Mouse (Mus musculus): ENCODE data around the gene Ntrk3. TPM values are rescaled to one million over a fixed set of nuclear protein-coding genes. Genes with fewer than 3 reads are reported as not detected.

Ntrk3 gene
- polyA plus RNA-seq, 1 experiment from 2014 or later = 0.24 TPM

- Histone ChIP-seq H3K4me2 (no peak overlapping the region), H3K36me3 (no peaks in the 10 kb centered on the region), H3K4me1 (no peaks in the 10 kb centered on the region), H3K4me3 (no peak overlapping the region), H3K27ac (no peak overlapping the region), H3K27me3 (replicated peaks) (no peaks in the 10 kb centered on the region), H3K9ac (no peak overlapping the region), H3K9me3 (replicated peaks) (no peaks in the 10 kb centered on the region)
- 45% methylated on average over 4 of the region's 4 CpGs for WGBS (ENCODE audit: insufficient replicate concordance)
- ATAC-seq = no peak
Measured at GRCm38 (mm10) chr7:78527564-78527963, 210.2 kb downstream of the Ntrk3 start.

GRCm38 (mm10) chr7:78520243-78520927, 217.4 kb downstream of the Ntrk3 start:
- H3K9me3 ChIP-seq (replicated peaks) = no peaks in the 10 kb centered on the region
- no peak overlapping the region for H3K9ac ChIP-seq
- WGBS (ENCODE audit: insufficient replicate concordance) = 67% methylated on average over 9 of the region's 9 CpGs
- H3K27ac ChIP-seq = no peak overlapping the region
- H3K4me3 ChIP-seq = no peak overlapping the region
- no peak overlapping the region for H3K4me2 ChIP-seq
- H3K4me1 ChIP-seq = no peaks in the 10 kb centered on the region
- no peak for ATAC-seq
- H3K27me3 ChIP-seq (replicated peaks) = no peaks in the 10 kb centered on the region
- no peaks in the 10 kb centered on the region for H3K36me3 ChIP-seq

GRCm38 (mm10) chr7:78519689-78520088, 218.1 kb downstream of the Ntrk3 start:
- H3K4me2 ChIP-seq = no peak overlapping the region
- 61% methylated on average over 3 of the region's 3 CpGs for WGBS (ENCODE audit: insufficient replicate concordance)

GRCm38 (mm10) chr7:78518760-78519363, 218.9 kb downstream of the Ntrk3 start:
- no peak for ATAC-seq
- 65% methylated on average over 5 of the region's 5 CpGs for WGBS (ENCODE audit: insufficient replicate concordance)
- no peak overlapping the region for H3K27ac ChIP-seq

More at GRCm38 (mm10) chr7:78519689-78520088, 218.1 kb downstream of the Ntrk3 start:
- no peak overlapping the region for H3K4me3 ChIP-seq
- H3K27ac ChIP-seq = no peak overlapping the region
- H3K4me1 ChIP-seq = no peaks in the 10 kb centered on the region
- H3K9me3 ChIP-seq (replicated peaks) = no peaks in the 10 kb centered on the region
- ATAC-seq = no peak
- no peaks in the 10 kb centered on the region for H3K36me3 ChIP-seq
- H3K9ac ChIP-seq = no peak overlapping the region
- no peaks in the 10 kb centered on the region for H3K27me3 ChIP-seq (replicated peaks)

GRCm38 (mm10) chr7:78515042-78515609, 222.7 kb downstream of the Ntrk3 start:
- Histone ChIP-seq H3K4me1 (no peaks in the 10 kb centered on the region), H3K4me3 (no peak overlapping the region), H3K4me2 (no peak overlapping the region), H3K36me3 (no peaks in the 10 kb centered on the region), H3K27me3 (replicated peaks) (no peaks in the 10 kb centered on the region), H3K27ac (no peak overlapping the region), H3K9ac (no peak overlapping the region), H3K9me3 (replicated peaks) (no peaks in the 10 kb centered on the region)
- 51% methylated on average over 7 of the region's 7 CpGs for WGBS (ENCODE audit: insufficient replicate concordance)
- no peak for ATAC-seq

More at GRCm38 (mm10) chr7:78518760-78519363, 218.9 kb downstream of the Ntrk3 start:
- Histone ChIP-seq H3K4me3 (no peak overlapping the region), H3K4me2 (no peak overlapping the region), H3K9me3 (replicated peaks) (no peaks in the 10 kb centered on the region), H3K27me3 (replicated peaks) (no peaks in the 10 kb centered on the region), H3K36me3 (no peaks in the 10 kb centered on the region), H3K9ac (no peak overlapping the region), H3K4me1 (no peaks in the 10 kb centered on the region)

GRCm38 (mm10) chr7:78507032-78507611, 230.7 kb downstream of the Ntrk3 start:
- Histone ChIP-seq H3K9ac (no peak overlapping the region), H3K4me3 (no peak overlapping the region), H3K4me1 (no peaks in the 10 kb centered on the region), H3K9me3 (replicated peaks) (no peaks in the 10 kb centered on the region), H3K4me2 (no peak overlapping the region), H3K27ac (no peak overlapping the region), H3K27me3 (replicated peaks) (no peaks in the 10 kb centered on the region), H3K36me3 (no peaks in the 10 kb centered on the region)
- ATAC-seq = no peak
- 54% methylated on average over 2 of the region's 2 CpGs for WGBS (ENCODE audit: insufficient replicate concordance)

GRCm38 (mm10) chr7:78500863-78501262, 236.9 kb downstream of the Ntrk3 start:
- no peak overlapping the region for H3K9ac ChIP-seq
- H3K4me3 ChIP-seq = no peak overlapping the region
- H3K4me1 ChIP-seq = no peaks in the 10 kb centered on the region
- no peaks in the 10 kb centered on the region for H3K36me3 ChIP-seq
- H3K27me3 ChIP-seq (replicated peaks) = no peaks in the 10 kb centered on the region
- no peak overlapping the region for H3K4me2 ChIP-seq
- ATAC-seq = no peak
- H3K9me3 ChIP-seq (replicated peaks) = 0 out of 2 replicates have a peak, but pooled peaks cover 3% of the 10 kb centered on the region
- H3K27ac ChIP-seq = no peak overlapping the region
- WGBS (ENCODE audit: insufficient replicate concordance) = 83% methylated on average over 5 of the region's 5 CpGs

- Histone ChIP-seq H3K36me3 (no peaks in the 10 kb centered on the region), H3K27ac (no peak overlapping the region), H3K9ac (no peak overlapping the region), H3K4me2 (no peak overlapping the region), H3K27me3 (replicated peaks) (no peaks in the 10 kb centered on the region), H3K4me1 (no peaks in the 10 kb centered on the region), H3K9me3 (replicated peaks) (0 out of 2 replicates have a peak, but pooled peaks cover 3% of the 10 kb centered on the region), H3K4me3 (no peak overlapping the region)
- 56% methylated on average over 1 of the region's 1 CpGs for WGBS (ENCODE audit: insufficient replicate concordance)
- ATAC-seq = no peak
Measured at GRCm38 (mm10) chr7:78499970-78500369, 237.8 kb downstream of the Ntrk3 start.

GRCm38 (mm10) chr7:78498356-78498755, 239.5 kb downstream of the Ntrk3 start:
- Histone ChIP-seq H3K4me3 (no peak overlapping the region), H3K36me3 (no peaks in the 10 kb centered on the region), H3K4me2 (no peak overlapping the region), H3K27ac (no peak overlapping the region), H3K27me3 (replicated peaks) (no peaks in the 10 kb centered on the region), H3K9me3 (replicated peaks) (0 out of 2 replicates have a peak, but pooled peaks cover 3% of the 10 kb centered on the region), H3K4me1 (no peaks in the 10 kb centered on the region), H3K9ac (no peak overlapping the region)
- ATAC-seq = no peak
- 72% methylated on average over 4 of the region's 4 CpGs for WGBS (ENCODE audit: insufficient replicate concordance)

GRCm38 (mm10) chr7:78497819-78498218, 240.0 kb downstream of the Ntrk3 start:
- H3K4me3 ChIP-seq = no peak overlapping the region
- 34% methylated on average over 7 of the region's 7 CpGs for WGBS (ENCODE audit: insufficient replicate concordance)
- no peak overlapping the region for H3K9ac ChIP-seq
- H3K36me3 ChIP-seq = no peaks in the 10 kb centered on the region
- H3K27me3 ChIP-seq (replicated peaks) = no peaks in the 10 kb centered on the region
- no peak for ATAC-seq
- no peak overlapping the region for H3K4me2 ChIP-seq
- H3K9me3 ChIP-seq (replicated peaks) = 0 out of 2 replicates have a peak, but pooled peaks cover 3% of the 10 kb centered on the region
- no peaks in the 10 kb centered on the region for H3K4me1 ChIP-seq
- H3K27ac ChIP-seq = no peak overlapping the region

- Histone ChIP-seq H3K36me3 (no peaks in the 10 kb centered on the region), H3K27ac (no peak overlapping the region), H3K9me3 (replicated peaks) (no peaks in the 10 kb centered on the region; the same call in 1 of the 2 replicates), H3K4me2 (no peak overlapping the region), H3K4me3 (no peak overlapping the region), H3K27me3 (replicated peaks) (no peaks in the 10 kb centered on the region), H3K4me1 (no peaks in the 10 kb centered on the region), H3K9ac (no peak overlapping the region)
- 83% methylated on average over 7 of the region's 7 CpGs for WGBS (ENCODE audit: insufficient replicate concordance)
- no peak for ATAC-seq
Measured at GRCm38 (mm10) chr7:78493591-78493990, 244.2 kb downstream of the Ntrk3 start.

GRCm38 (mm10) chr7:78491176-78491575, 246.6 kb downstream of the Ntrk3 start:
- Histone ChIP-seq H3K36me3 (no peaks in the 10 kb centered on the region), H3K27me3 (replicated peaks) (no peaks in the 10 kb centered on the region), H3K4me1 (no peaks in the 10 kb centered on the region), H3K4me2 (no peak overlapping the region), H3K27ac (no peak overlapping the region), H3K9ac (no peak overlapping the region), H3K9me3 (replicated peaks) (no peaks in the 10 kb centered on the region; the same call in 1 of the 2 replicates), H3K4me3 (no peak overlapping the region)
- 55% methylated on average over 7 of the region's 7 CpGs for WGBS (ENCODE audit: insufficient replicate concordance)
- no peak for ATAC-seq
